Mouse (Mus musculus) retina, postnatal 7 days (tissue): Measurements from ENCODE around the gene Abca1.

ENCODE experiments used
- DNase-seq: peaks from one replicate; pipeline ENCODE4 v3.0.0-alpha.2; 2012; ENCODE audit warnings: low read depth, low spot score

The Abca1 gene

GRCm38 (mm10) chr4:53009871-53010270 lies 149.8 kb downstream of the Abca1 start:
- no peak for DNase-seq

- DNase-seq = no peak
Observed at GRCm38 (mm10) chr4:53009183-53009582, 150.5 kb downstream of the Abca1 start.

- DNase-seq = no peak
Observed at GRCm38 (mm10) chr4:53000154-53000553, 159.5 kb downstream of the Abca1 start.

- DNase-seq = no peak
Observed at GRCm38 (mm10) chr4:52999449-52999848, 160.2 kb downstream of the Abca1 start.

GRCm38 (mm10) chr4:52989248-52989647 lies 170.4 kb downstream of the Abca1 start, which contains the start of gene Nipsnap3a:
Gene Nipsnap3a, plus strand, starts transcription at chr4:52989272.
- DNase-seq = no peak

- no peak for DNase-seq
Observed at GRCm38 (mm10) chr4:52986266-52986665, 173.4 kb downstream of the Abca1 start.

- DNase-seq = no peak
Observed at GRCm38 (mm10) chr4:52985216-52985615, 174.5 kb downstream of the Abca1 start.
